In the genomic region with DNA sequence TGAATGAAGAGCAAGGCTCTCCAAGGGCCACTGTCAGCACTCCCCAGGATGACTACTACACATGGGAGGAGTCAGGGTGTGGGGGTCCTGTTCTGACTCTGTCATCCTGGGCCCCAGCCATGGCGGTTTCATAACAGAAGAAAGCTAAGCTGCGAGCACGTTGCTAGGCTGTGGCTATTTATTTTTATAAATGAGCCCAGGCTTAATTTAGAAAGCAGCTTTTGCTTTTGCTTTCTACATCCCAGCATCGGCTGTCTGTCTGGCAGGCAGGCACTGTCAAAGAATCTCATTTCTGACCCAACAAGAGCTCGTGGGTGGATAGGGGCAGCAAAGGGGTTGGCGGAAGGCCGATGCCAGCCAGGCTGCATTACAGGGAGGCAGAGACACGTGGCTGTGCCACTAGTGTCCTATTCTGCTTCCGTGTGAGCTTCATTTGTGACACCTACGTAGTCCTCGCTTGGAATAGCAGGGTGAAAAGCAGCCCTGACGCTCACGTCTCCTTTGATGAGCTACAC, we compare ENCODE assay signal across 9 mouse cellular contexts.
A peak's percentile ranks its signal among the peaks of the same experiment; 100 is the strongest.
DNase-seq lines count a peak whose midpoint lies in the region; ATAC-seq and TF ChIP-seq lines count a peak whose summit lies in the region.
"Had no signal": no experiment of that assay in that cellular context is flagged by ENCODE, and none has a peak within 500 bp of the region (broad histone marks: within the 10 kb centered on the region; RNA-seq: fewer than 3 reads in every experiment).

No protein-coding gene starts in this region.

- peak; percentile 37 for DNase-seq in forebrain, embryonic 11.5 days (ENCODE audit: low spot score)
- DNase-seq in frontal cortex, postnatal 25 days (ENCODE audit: low spot score in 2 of 2): peak; percentile 57 to 63
- DNase-seq in kidney, postnatal 10 days: peak; percentile 33
- peak; percentile 79 for DNase-seq in lung, postnatal 0 days (ENCODE audit: low spot score)
- peak; percentile 95 for DNase-seq in telencephalon, adult 2 months (ENCODE audit: low read depth, low spot score)
- no peak for DNase-seq in forebrain, embryonic 10.5 days (ENCODE audit: extremely low spot score, low spot score)

- H3K27me3 ChIP-seq in forebrain, embryonic 11.5 days (ENCODE audit: control insufficient read depth, insufficient read depth, low read length): no peaks in the 10 kb centered on the region
- H3K27me3 ChIP-seq in forebrain, embryonic 12.5 days: 0 out of 2 replicates have a peak, but pooled peaks cover 5% of the 10 kb centered on the region
- H3K27me3 ChIP-seq in lung, postnatal 0 days (replicated peaks; ENCODE audit: insufficient read depth, low read length): no peaks in the 10 kb centered on the region
- no peaks in the 10 kb centered on the region for H3K27me3 ChIP-seq in hindbrain, embryonic 16.5 days (replicated peaks; ENCODE audit: control insufficient read depth, insufficient read depth, low read length)
- peaks cover 10% of the 10 kb centered on the region for H3K27me3 ChIP-seq in forebrain, embryonic 10.5 days (ENCODE audit: poor library complexity, severe bottlenecking)
- H3K27me3 ChIP-seq: limb, embryonic 12.5 days had no signal

- TF ChIP-seq CTCF in lung, postnatal 0 days (IDR thresholded peaks at IDR 0.05): no peak

- no peak overlapping the region for H3K9ac ChIP-seq in forebrain, embryonic 11.5 days (ENCODE audit: low read length)
- H3K9ac ChIP-seq in forebrain, embryonic 12.5 days: no peak overlapping the region
- H3K9ac ChIP-seq in lung, postnatal 0 days (replicated peaks; ENCODE audit: low read depth): no peak overlapping the region
- H3K9ac ChIP-seq in hindbrain, embryonic 16.5 days (ENCODE audit: low read depth, low read length): no peak overlapping the region
- H3K9ac ChIP-seq: limb, embryonic 12.5 days had no signal

- H3K4me1 ChIP-seq in forebrain, embryonic 11.5 days (replicated peaks; ENCODE audit: control insufficient read depth, insufficient read depth, low read length): peaks cover 5% of the 10 kb centered on the region; the same call in 1 of the 2 replicates
- peaks cover 19% of the 10 kb centered on the region for H3K4me1 ChIP-seq in forebrain, embryonic 12.5 days
- peaks cover 19% of the 10 kb centered on the region; the same call in 1 of the 2 replicates for H3K4me1 ChIP-seq in lung, postnatal 0 days (ENCODE audit: insufficient read depth, low read depth, low read length)
- H3K4me1 ChIP-seq in hindbrain, embryonic 16.5 days (ENCODE audit: control insufficient read depth, insufficient read depth, low read depth, low read length): peaks cover 16% of the 10 kb centered on the region
- H3K4me1 ChIP-seq in forebrain, embryonic 10.5 days: peaks cover 33% of the 10 kb centered on the region

- ATAC-seq in forebrain, embryonic 11.5 days (replicated peaks; ENCODE audit: low FRiP score): no peak
- no peak for ATAC-seq in forebrain, embryonic 12.5 days (ENCODE audit: low FRiP score)
- peak; percentile 76 for ATAC-seq in lung, postnatal 0 days
- ATAC-seq in hindbrain, embryonic 16.5 days: no peak

- H3K4me2 ChIP-seq in forebrain, embryonic 11.5 days (ENCODE audit: low read depth, low read length, severe bottlenecking): no peak overlapping the region
- H3K4me2 ChIP-seq in forebrain, embryonic 12.5 days: no peak overlapping the region
- H3K4me2 ChIP-seq in lung, postnatal 0 days (replicated peaks; ENCODE audit: low read depth, low read length): no peak overlapping the region
- H3K4me2 ChIP-seq in hindbrain, embryonic 16.5 days (ENCODE audit: low read length): no peak overlapping the region
- H3K4me2 ChIP-seq: limb, embryonic 12.5 days had no signal

- H3K27ac ChIP-seq in forebrain, embryonic 11.5 days (ENCODE audit: low read depth, low read length): no peak overlapping the region
- no peak overlapping the region for H3K27ac ChIP-seq in forebrain, embryonic 12.5 days
- H3K27ac ChIP-seq in lung, postnatal 0 days (ENCODE audit: low read length): no peak overlapping the region
- H3K27ac ChIP-seq in hindbrain, embryonic 16.5 days (ENCODE audit: low read depth, low read length): no peak overlapping the region
- no peak overlapping the region for H3K27ac ChIP-seq in forebrain, embryonic 10.5 days
- H3K27ac ChIP-seq: limb, embryonic 12.5 days had no signal

- H3K9me3 ChIP-seq in forebrain, embryonic 11.5 days (ENCODE audit: control insufficient read depth, low read length): no peaks in the 10 kb centered on the region
- H3K9me3 ChIP-seq in forebrain, embryonic 12.5 days: no peaks in the 10 kb centered on the region
- H3K9me3 ChIP-seq in lung, postnatal 0 days (ENCODE audit: low read length): no peaks in the 10 kb centered on the region
- no peaks in the 10 kb centered on the region for H3K9me3 ChIP-seq in hindbrain, embryonic 16.5 days (ENCODE audit: control insufficient read depth, low read length)
- H3K9me3 ChIP-seq in forebrain, embryonic 10.5 days: no peaks in the 10 kb centered on the region
- H3K9me3 ChIP-seq: limb, embryonic 12.5 days had no signal

- no peaks in the 10 kb centered on the region for H3K36me3 ChIP-seq in forebrain, embryonic 11.5 days (ENCODE audit: control insufficient read depth, insufficient read depth, low read length)
- H3K36me3 ChIP-seq in forebrain, embryonic 12.5 days (replicated peaks): no peaks in the 10 kb centered on the region
- H3K36me3 ChIP-seq in lung, postnatal 0 days (ENCODE audit: insufficient read depth, low read length): no peaks in the 10 kb centered on the region
- H3K36me3 ChIP-seq in hindbrain, embryonic 16.5 days (ENCODE audit: control insufficient read depth, insufficient read depth, low read length): no peaks in the 10 kb centered on the region
- H3K36me3 ChIP-seq in forebrain, embryonic 10.5 days (replicated peaks): no peaks in the 10 kb centered on the region
- H3K36me3 ChIP-seq: limb, embryonic 12.5 days had no signal

- 88% methylated on average over 13 of the region's 13 CpGs for WGBS in forebrain, embryonic 11.5 days
- WGBS in forebrain, embryonic 12.5 days: 81% methylated on average over 13 of the region's 13 CpGs
- 73% methylated on average over 13 of the region's 13 CpGs for whole genome bisulfite sequencing in lung, postnatal 0 days
- 75% methylated on average over 13 of the region's 13 CpGs for WGBS in hindbrain, embryonic 16.5 days
- 86% methylated on average over 13 of the region's 13 CpGs for WGBS in forebrain, embryonic 10.5 days

- TF ChIP-seq EP300 in lung, postnatal 0 days (IDR thresholded peaks at IDR 0.05): no peak

- no peak overlapping the region for H3K4me3 ChIP-seq in forebrain, embryonic 11.5 days (ENCODE audit: low read depth, low read length)
- no peak overlapping the region for H3K4me3 ChIP-seq in forebrain, embryonic 12.5 days (replicated peaks)
- no peak overlapping the region for H3K4me3 ChIP-seq in lung, postnatal 0 days (ENCODE audit: low read depth, low read length)
- no peak overlapping the region for H3K4me3 ChIP-seq in hindbrain, embryonic 16.5 days (ENCODE audit: low read length)
- no peak overlapping the region for H3K4me3 ChIP-seq in forebrain, embryonic 10.5 days
- H3K4me3 ChIP-seq: limb, embryonic 12.5 days had no signal
